Mouse (Mus musculus) E14TG2a.4 (cell line): ENCODE results near the gene Wipf2.

Source experiments
- CTCF ChIP-seq: conservative IDR thresholded peaks from 2 replicates; pipeline ENCODE4 v1.5.1; 2014; ENCODE audit warnings: low read length
- NANOG ChIP-seq: IDR thresholded peaks from 2 replicates; pipeline ENCODE4 v1.6.1; 2014; ENCODE audit warnings: borderline replicate concordance, low read length, mixed read lengths
- POU5F1 ChIP-seq: IDR thresholded peaks from 2 replicates; pipeline ENCODE4 v1.6.1; 2014; ENCODE audit warnings: low read length, borderline replicate concordance

GRCm38 (mm10) chr11:98820968-98821367, 42.5 kb upstream of the Wipf2 start:
- TF ChIP-seq CTCF = no peak
- no peak for TF ChIP-seq POU5F1
- TF ChIP-seq NANOG = no peak
